Mouse (Mus musculus): ENCODE measurements around the gene Myo15b.

GRCm38 (mm10) chr11:115941980-115942379, 83.8 kb downstream of the Myo15b start:
- TF ChIP-seq CTCF (IDR thresholded peaks at IDR 0.05; ENCODE audit: low read depth, low read length) (no peak), POLR2AphosphoS5 (IDR thresholded peaks at IDR 0.05; ENCODE audit: insufficient replicate concordance, low read depth, low read length) (no peak), GATA1 (IDR thresholded peaks at IDR 0.05; ENCODE audit: borderline replicate concordance, low read length) (no peak)

All from G1E (cell line).